Mouse (Mus musculus) heart, embryonic 12.5 days (tissue): ENCODE data around the gene Ube2s. TPM values are rescaled to one million over a fixed set of nuclear protein-coding genes. Genes with fewer than 3 reads are reported as not detected.

ENCODE experiments used
- ATAC-seq: fragments of 200-750 bp; cut with Nextera tagmentation; 2 replicates; pipeline ENCODE4 v1.8.0; 2017; ENCODE audit warnings: moderate TSS enrichment, moderate library complexity; ENCODE audit not compliant: insufficient number of reproducible peaks, low FRiP score
- H3K27ac ChIP-seq: fragments of 300-500 bp; sonication (generic); 2 replicates; pipeline ENCODE4 v1.5.1; 2016; ENCODE audit warnings: mild to moderate bottlenecking, moderate library complexity; ENCODE audit not compliant: poor library complexity, severe bottlenecking
- H3K27me3 ChIP-seq: fragments of 300-500 bp; sonication (generic); replicated peaks from 2 replicates; pipeline ENCODE4 v1.6.1; 2016; ENCODE audit warnings: mild to moderate bottlenecking, moderate library complexity
- H3K36me3 ChIP-seq: fragments of 300-500 bp; sonication (generic); 2 replicates; pipeline ENCODE4 v1.6.1; 2016; ENCODE audit warnings: mild to moderate bottlenecking, moderate library complexity
- H3K4me1 ChIP-seq: fragments of 300-500 bp; sonication (generic); replicated peaks from 2 replicates; pipeline ENCODE4 v1.6.1; 2016; ENCODE audit warnings: mild to moderate bottlenecking
- H3K4me2 ChIP-seq: fragments of 300-500 bp; sonication (generic); 2 replicates; pipeline ENCODE4 v1.6.1; 2016; ENCODE audit warnings: mild to moderate bottlenecking, moderate library complexity
- H3K4me3 ChIP-seq: fragments of 300-500 bp; sonication (generic); 2 replicates; pipeline ENCODE4 v1.5.1; 2016; ENCODE audit warnings: mild to moderate bottlenecking
- H3K9ac ChIP-seq: fragments of 300-500 bp; sonication (generic); 2 replicates; pipeline ENCODE4 v1.6.1; 2016; ENCODE audit warnings: mild to moderate bottlenecking, moderate library complexity
- H3K9me3 ChIP-seq: fragments of 300-500 bp; sonication (generic); replicated peaks from 2 replicates; pipeline ENCODE4 v1.6.1; 2016; ENCODE audit warnings: mild to moderate bottlenecking, moderate library complexity
- WGBS: fragments of 180-500 bp; shearing (Covaris S2); methylation state at CpG from one replicate; pipeline ENCODE4 v1.1.7; 2016; 5-methylcytosine and 5-hydroxymethylcytosine counted together
- polyA plus RNA-seq: library from polyadenylated mRNA; unstranded; fragments of >200 nt; fragmentation: Nextera tagmentation; extraction: Ambion mirVana; gene quantifications from 2 replicates; pipeline ENCODE4 v1.2.1, GENCODE M21; 2016

Gene Ube2s
- polyA plus RNA-seq, 1 experiment from 2014 or later = 344 TPM

GRCm38 (mm10) chr7:4843604-4844244 lies 31.3 kb upstream of the Ube2s start:
- Histone ChIP-seq H3K36me3 (no peaks in the 10 kb centered on the region), H3K9me3 (peaks cover 13% of the 10 kb centered on the region; the same call in 1 of the 2 replicates), H3K9ac (peak overlapping the region; percentile 23; the same call in 1 of the 2 replicates), H3K27me3 (peaks cover 93% of the 10 kb centered on the region), H3K4me2 (peak overlapping the region; percentile 73), H3K4me1 (peaks cover 26% of the 10 kb centered on the region), H3K4me3 (peak overlapping the region; percentile 43), H3K27ac (no peak overlapping the region)
- 0 out of 2 replicates have a peak, but pooled peaks have one; percentile 41 for ATAC-seq
- WGBS = under 1% methylated on average over 34 of the region's 34 CpGs

DNA sequence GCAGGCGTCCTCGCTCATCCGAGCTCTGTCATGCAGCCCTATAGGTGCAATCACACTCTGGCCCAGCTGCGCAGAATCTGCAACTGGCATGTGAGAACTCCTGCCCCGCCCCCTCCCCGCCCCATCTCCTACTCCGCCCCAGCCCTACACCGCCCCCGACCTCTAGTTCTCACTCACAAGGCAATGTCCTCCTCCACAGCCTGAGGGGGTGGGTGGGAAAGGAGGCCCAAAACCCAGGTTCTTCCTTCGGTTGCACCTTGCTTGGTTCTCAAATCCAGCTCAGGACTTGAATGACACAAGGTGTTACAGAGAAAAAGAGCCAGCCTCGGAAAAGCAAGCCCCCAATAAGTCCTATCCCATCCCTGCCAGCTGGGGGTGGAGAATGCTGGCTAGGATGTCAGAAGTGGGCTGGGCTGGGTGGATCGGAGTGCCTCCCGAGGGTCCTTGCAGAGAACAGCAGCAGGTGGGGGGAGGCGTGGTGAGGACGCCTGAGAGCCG lies 30.3 kb upstream of the Ube2s start:
- Histone ChIP-seq H3K9ac (0 out of 2 replicates have a peak overlapping the region, but pooled peaks have one; percentile 25), H3K4me3 (peak overlapping the region; percentile 24), H3K4me2 (peak overlapping the region; percentile 73), H3K27ac (no peak overlapping the region), H3K27me3 (peaks cover 97% of the 10 kb centered on the region), H3K9me3 (peaks cover 13% of the 10 kb centered on the region; the same call in 1 of the 2 replicates), H3K4me1 (peaks cover 29% of the 10 kb centered on the region), H3K36me3 (no peaks in the 10 kb centered on the region)
- no peak for ATAC-seq
- 2% methylated on average over 16 of the region's 16 CpGs for WGBS

DNA sequence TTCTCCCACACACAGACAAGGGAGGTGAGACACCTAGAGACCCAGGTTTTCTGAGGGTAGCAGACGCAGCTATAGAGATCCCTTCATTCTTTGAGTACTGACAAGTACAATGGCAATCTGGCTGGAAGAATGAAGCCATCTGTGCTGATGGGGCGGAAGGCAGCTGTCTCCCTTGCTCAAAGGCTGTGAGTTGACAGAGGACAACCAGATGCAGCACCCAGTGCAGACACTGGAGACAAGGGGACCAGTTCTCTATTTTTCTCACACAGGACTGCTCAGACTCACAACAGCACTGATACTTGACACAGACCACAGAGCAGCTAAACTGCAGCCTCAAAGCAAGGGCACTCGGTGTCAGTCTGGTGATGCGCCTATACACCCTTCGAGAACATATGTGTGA lies 29.7 kb upstream of the Ube2s start:
- no peak overlapping the region for H3K27ac ChIP-seq
- peaks cover 11% of the 10 kb centered on the region for H3K9me3 ChIP-seq
- peaks cover 31% of the 10 kb centered on the region for H3K4me1 ChIP-seq
- H3K9ac ChIP-seq = no peak overlapping the region
- H3K4me3 ChIP-seq = no peak overlapping the region
- 57% methylated on average over 5 of the region's 5 CpGs for WGBS
- H3K36me3 ChIP-seq = no peaks in the 10 kb centered on the region
- H3K27me3 ChIP-seq = peaks cover 97% of the 10 kb centered on the region
- no peak for ATAC-seq
- H3K4me2 ChIP-seq = no peak overlapping the region

GRCm38 (mm10) chr7:4837639-4838038 lies 25.2 kb upstream of the Ube2s start:
- Histone ChIP-seq H3K9ac (no peak overlapping the region), H3K4me3 (no peak overlapping the region), H3K9me3 (peaks cover 5% of the 10 kb centered on the region; the same call in 1 of the 2 replicates), H3K36me3 (no peaks in the 10 kb centered on the region), H3K27me3 (peaks cover 95% of the 10 kb centered on the region), H3K4me2 (no peak overlapping the region), H3K27ac (no peak overlapping the region), H3K4me1 (peaks cover 19% of the 10 kb centered on the region)
- WGBS = 21% methylated on average over 1 of the region's 1 CpGs
- no peak for ATAC-seq

- Histone ChIP-seq H3K4me2 (peak overlapping the region; percentile 89), H3K36me3 (no peaks in the 10 kb centered on the region), H3K27ac (no peak overlapping the region), H3K9ac (peak overlapping the region; percentile 62), H3K4me1 (peaks cover 15% of the 10 kb centered on the region), H3K9me3 (peaks cover 5% of the 10 kb centered on the region; the same call in 1 of the 2 replicates), H3K4me3 (peak overlapping the region; percentile 53), H3K27me3 (peaks cover 91% of the 10 kb centered on the region)
- WGBS = 2% methylated on average over 51 of the region's 51 CpGs
- ATAC-seq = peak; percentile 49
Measured at GRCm38 (mm10) chr7:4836351-4836792, 24.0 kb upstream of the Ube2s start.

DNA sequence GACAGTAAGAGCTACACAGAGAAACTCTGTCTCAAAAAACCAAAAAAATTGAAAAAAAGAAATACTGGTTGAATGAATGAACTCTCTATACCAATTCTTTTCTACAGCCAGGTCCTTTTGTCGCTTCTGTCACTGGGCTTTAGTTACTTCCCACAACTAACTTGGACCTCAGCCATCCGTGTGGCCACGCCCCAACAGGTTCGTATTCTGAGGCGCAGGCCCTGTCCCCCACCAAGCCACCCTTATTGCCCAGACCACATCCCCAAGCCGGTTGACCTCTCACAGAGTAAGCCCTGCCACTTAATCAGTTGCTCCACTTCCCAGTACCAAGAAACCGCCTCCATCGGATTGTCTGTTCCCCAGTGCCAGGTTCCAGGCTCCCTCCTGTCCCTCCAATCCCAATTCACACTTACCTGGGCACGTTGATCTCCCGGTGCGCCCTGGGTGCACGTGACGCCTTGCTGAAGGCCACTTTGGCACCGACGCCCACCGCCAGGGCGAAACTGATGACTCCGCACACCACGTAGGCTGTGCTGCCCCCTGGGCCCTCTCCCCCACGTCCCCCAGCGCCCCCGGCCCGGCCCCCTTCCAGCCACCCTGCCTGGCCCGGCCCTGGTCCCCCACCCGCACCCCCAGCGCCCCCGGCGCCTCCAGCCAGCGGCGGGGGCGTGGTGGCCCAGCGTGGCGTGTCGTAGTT lies 23.4 kb upstream of the Ube2s start:
- WGBS = 6% methylated on average over 34 of the region's 34 CpGs
- Histone ChIP-seq H3K9me3 (peaks cover 5% of the 10 kb centered on the region; the same call in 1 of the 2 replicates), H3K4me1 (peaks cover 15% of the 10 kb centered on the region), H3K27ac (no peak overlapping the region), H3K27me3 (peaks cover 91% of the 10 kb centered on the region), H3K9ac (peak overlapping the region; percentile 62), H3K36me3 (no peaks in the 10 kb centered on the region), H3K4me2 (peak overlapping the region; percentile 89), H3K4me3 (peak overlapping the region; percentile 53)
- peak; percentile 36; the same call in 1 of the 2 replicates for ATAC-seq

DNA sequence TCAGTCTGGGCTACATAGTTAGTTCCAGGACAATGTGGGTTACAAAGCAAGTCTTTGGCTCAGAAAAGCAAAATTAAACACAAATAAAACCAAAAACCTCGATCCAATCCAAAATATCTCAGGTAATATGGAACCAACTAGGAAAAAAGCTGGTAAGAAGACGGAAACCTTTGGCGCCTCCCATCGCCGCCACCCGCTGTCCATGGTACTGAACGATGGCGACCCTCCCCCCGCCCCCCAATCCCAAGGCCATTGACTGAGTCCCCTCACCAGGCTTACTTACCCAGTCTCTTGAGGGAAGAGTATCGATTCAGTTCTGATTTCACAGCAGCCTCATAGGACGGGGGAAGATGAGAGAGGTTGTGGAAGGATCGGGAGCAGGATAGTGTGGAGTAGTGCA lies 18.1 kb upstream of the Ube2s start:
- H3K9me3 ChIP-seq = no peaks in the 10 kb centered on the region
- H3K27me3 ChIP-seq = peaks cover 61% of the 10 kb centered on the region
- H3K4me3 ChIP-seq = no peak overlapping the region
- no peaks in the 10 kb centered on the region for H3K36me3 ChIP-seq
- no peak for ATAC-seq
- WGBS = 3% methylated on average over 12 of the region's 12 CpGs
- no peak overlapping the region for H3K27ac ChIP-seq
- H3K4me1 ChIP-seq = no peaks in the 10 kb centered on the region
- H3K4me2 ChIP-seq = no peak overlapping the region
- no peak overlapping the region for H3K9ac ChIP-seq

DNA sequence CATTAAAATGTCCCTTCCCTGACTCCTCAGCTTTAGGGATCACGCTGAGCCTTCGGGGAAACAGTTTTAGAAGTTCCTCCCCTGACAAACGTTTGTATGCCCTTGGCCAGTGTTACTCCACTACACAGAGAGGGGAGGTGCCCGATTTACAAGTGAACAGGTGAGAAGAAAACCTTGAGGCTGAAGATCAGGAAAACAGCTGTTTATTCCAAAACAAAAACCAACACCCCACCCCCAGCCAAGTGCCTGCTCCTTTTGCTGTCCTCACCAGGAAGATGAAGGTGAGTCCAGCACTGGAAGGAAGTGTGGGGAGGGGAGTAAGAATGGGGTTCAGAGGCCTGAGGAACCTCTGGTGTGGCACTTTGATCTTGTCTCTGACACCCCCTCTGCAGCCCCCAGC lies 13.0 kb upstream of the Ube2s start:
- peaks cover 16% of the 10 kb centered on the region; the same call in 1 of the 2 replicates for H3K4me1 ChIP-seq
- H3K4me3 ChIP-seq = no peak overlapping the region
- no peak overlapping the region for H3K27ac ChIP-seq
- no peaks in the 10 kb centered on the region for H3K36me3 ChIP-seq
- 46% methylated on average over 4 of the region's 4 CpGs for WGBS
- H3K9me3 ChIP-seq = no peaks in the 10 kb centered on the region
- H3K4me2 ChIP-seq = no peak overlapping the region
- H3K27me3 ChIP-seq = peaks cover 17% of the 10 kb centered on the region
- no peak for ATAC-seq
- H3K9ac ChIP-seq = no peak overlapping the region

DNA sequence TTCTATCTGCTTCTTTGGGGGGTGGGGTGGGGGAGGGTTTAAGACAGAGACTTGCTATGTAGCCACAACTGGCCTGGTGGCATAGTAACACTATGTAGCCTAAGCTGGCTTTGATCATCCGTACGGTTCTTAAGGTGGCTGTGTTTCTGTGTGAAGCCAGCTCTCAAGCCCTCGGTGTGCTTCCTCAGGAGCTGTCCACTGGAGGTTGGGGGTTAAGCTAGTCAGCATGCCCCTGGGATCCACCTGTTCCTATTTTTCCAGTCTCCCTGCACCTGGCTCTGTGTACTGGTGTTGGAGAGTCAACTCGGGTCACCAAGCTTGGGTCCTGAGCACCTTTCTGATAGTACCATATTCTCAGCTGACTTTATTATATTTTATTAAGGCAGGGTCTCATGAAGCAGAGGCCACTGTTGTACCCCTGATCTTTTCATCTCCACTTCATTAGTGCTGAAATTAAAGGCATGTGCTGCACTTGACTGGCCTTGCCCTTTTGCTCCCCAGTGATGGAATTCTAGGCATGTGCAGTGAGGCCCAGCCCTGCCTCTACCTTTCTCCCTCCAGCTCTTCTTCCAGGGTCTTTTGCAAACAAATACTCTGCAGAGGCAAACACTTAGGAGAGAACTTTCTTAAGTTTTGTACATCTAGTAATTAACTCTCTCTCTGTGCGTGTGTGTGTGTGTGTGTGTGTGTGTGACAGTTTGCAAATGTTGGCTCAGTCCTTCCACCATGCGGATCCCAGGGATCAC lies 9.9 kb upstream of the Ube2s start:
- H3K36me3 ChIP-seq = no peaks in the 10 kb centered on the region
- H3K4me1 ChIP-seq = peaks cover 16% of the 10 kb centered on the region; the same call in 1 of the 2 replicates
- H3K9me3 ChIP-seq = no peaks in the 10 kb centered on the region
- H3K4me3 ChIP-seq = no peak overlapping the region
- WGBS = 62% methylated on average over 6 of the region's 6 CpGs
- no peak overlapping the region for H3K27ac ChIP-seq
- H3K4me2 ChIP-seq = no peak overlapping the region
- H3K27me3 ChIP-seq = peaks cover 3% of the 10 kb centered on the region; the same call in 1 of the 2 replicates
- no peak overlapping the region for H3K9ac ChIP-seq
- no peak for ATAC-seq

- WGBS = 79% methylated on average over 4 of the region's 4 CpGs
- Histone ChIP-seq H3K9me3 (no peaks in the 10 kb centered on the region), H3K27ac (no peak overlapping the region), H3K4me3 (no peak overlapping the region), H3K4me2 (no peak overlapping the region), H3K27me3 (peaks cover 3% of the 10 kb centered on the region; the same call in 1 of the 2 replicates), H3K9ac (no peak overlapping the region), H3K36me3 (no peaks in the 10 kb centered on the region), H3K4me1 (peaks cover 16% of the 10 kb centered on the region; the same call in 1 of the 2 replicates)
- no peak for ATAC-seq
Measured at GRCm38 (mm10) chr7:4821690-4822089, 9.3 kb upstream of the Ube2s start.
